Comparison of ENCODE assay signal across 23 mouse cellular contexts in genomic region chr5:73712852-73713251, GRCm38 (mm10).
DNase-seq lines count a peak whose midpoint lies in the region; ATAC-seq and TF ChIP-seq lines count a peak whose summit lies in the region.
"Had no signal": no experiment of that assay in that cellular context is flagged by ENCODE, and none has a peak within 500 bp of the region (broad histone marks: within the 10 kb centered on the region; RNA-seq: fewer than 3 reads in every experiment).

No protein-coding gene starts in this region.

- 0 out of 2 replicates have a peak, but pooled peaks have one; percentile 25 for ATAC-seq in limb, embryonic 14.5 days (ENCODE audit: low FRiP score, low read depth)
- peak; percentile 67; the same call in 1 of the 2 replicates for ATAC-seq in limb, embryonic 15.5 days (ENCODE audit: insufficient number of reproducible peaks, low FRiP score, low TSS enrichment, low read depth)
- ATAC-seq: activated CD4-positive, CD25-positive, alpha-beta regulatory T cell, adult 4 months; forebrain, embryonic 13.5 days; midbrain, embryonic 15.5 days had no signal

- H3K4me1 ChIP-seq in limb, embryonic 14.5 days (ENCODE audit: control insufficient read depth, insufficient read depth, low read length): peaks cover 25% of the 10 kb centered on the region
- peaks cover 18% of the 10 kb centered on the region for H3K4me1 ChIP-seq in limb, embryonic 15.5 days
- H3K4me1 ChIP-seq: forebrain, embryonic 13.5 days; heart, embryonic 13.5 days; hindbrain, embryonic 12.5 days; liver, embryonic 13.5 days; midbrain, embryonic 15.5 days; neural tube, embryonic 12.5 days had no signal

- peak overlapping the region; percentile 61; the same call in 1 of the 2 replicates for H3K27ac ChIP-seq in limb, embryonic 14.5 days (replicated peaks; ENCODE audit: low read depth, low read length)
- peak overlapping the region; percentile 84 for H3K27ac ChIP-seq in limb, embryonic 15.5 days
- H3K27ac ChIP-seq: embryonic facial prominence, embryonic 13.5 days; forebrain, embryonic 13.5 days; heart, embryonic 13.5 days; hindbrain, embryonic 12.5 days; liver, embryonic 13.5 days; macrophage; midbrain, embryonic 15.5 days; neural tube, embryonic 12.5 days had no signal

- peak; percentile 29 for DNase-seq in gastrocnemius, postnatal 25 days
- no peak for DNase-seq in gastrocnemius, postnatal 10 days
- DNase-seq in limb, embryonic 14.5 days (ENCODE audit: low spot score): peak; percentile 81
- DNase-seq in lung, postnatal 25 days (ENCODE audit: low spot score): peak; percentile 27
- DNase-seq in left cerebral cortex, adult 11 months (ENCODE audit: low spot score): no peak
- no peak for DNase-seq in right cerebral cortex, adult 18-20 months
- DNase-seq: adrenal gland, postnatal 14 days; cerebellum, adult 2 months; cerebellum, postnatal 25 days; kidney, adult 11 months; layer of hippocampus, adult 9-11 months; liver, embryonic 13.5 days; right cerebral cortex, postnatal 25 days; thymus, postnatal 36 days had no signal

- no peaks in the 10 kb centered on the region for H3K9me3 ChIP-seq in limb, embryonic 14.5 days (ENCODE audit: control insufficient read depth, low read length)
- no peaks in the 10 kb centered on the region for H3K9me3 ChIP-seq in limb, embryonic 15.5 days
- H3K9me3 ChIP-seq: embryonic facial prominence, embryonic 13.5 days; forebrain, embryonic 13.5 days; heart, embryonic 13.5 days; hindbrain, embryonic 12.5 days; liver, embryonic 13.5 days; midbrain, embryonic 15.5 days; neural tube, embryonic 12.5 days had no signal

- no peaks in the 10 kb centered on the region for H3K36me3 ChIP-seq in limb, embryonic 14.5 days (ENCODE audit: control insufficient read depth, insufficient read depth, low read length)
- no peaks in the 10 kb centered on the region for H3K36me3 ChIP-seq in limb, embryonic 15.5 days
- H3K36me3 ChIP-seq: embryonic facial prominence, embryonic 13.5 days; heart, embryonic 13.5 days; hindbrain, embryonic 12.5 days; liver, embryonic 13.5 days; midbrain, embryonic 15.5 days; neural tube, embryonic 12.5 days had no signal

- WGBS in limb, embryonic 14.5 days: 38% methylated on average over 7 of the region's 7 CpGs
- 46% methylated on average over 7 of the region's 7 CpGs for WGBS in limb, embryonic 15.5 days

- no peaks in the 10 kb centered on the region for H3K27me3 ChIP-seq in limb, embryonic 14.5 days (ENCODE audit: control insufficient read depth, insufficient read depth, low read length)
- no peaks in the 10 kb centered on the region for H3K27me3 ChIP-seq in limb, embryonic 15.5 days
- H3K27me3 ChIP-seq: embryonic facial prominence, embryonic 13.5 days; forebrain, embryonic 13.5 days; heart, embryonic 13.5 days; hindbrain, embryonic 12.5 days; liver, embryonic 13.5 days; midbrain, embryonic 15.5 days; neural tube, embryonic 12.5 days had no signal

- no peak overlapping the region for H3K4me2 ChIP-seq in limb, embryonic 14.5 days (replicated peaks; ENCODE audit: low read depth, low read length, severe bottlenecking)
- no peak overlapping the region for H3K4me2 ChIP-seq in limb, embryonic 15.5 days
- H3K4me2 ChIP-seq: embryonic facial prominence, embryonic 13.5 days; forebrain, embryonic 13.5 days; heart, embryonic 13.5 days; hindbrain, embryonic 12.5 days; liver, embryonic 13.5 days; midbrain, embryonic 15.5 days; neural tube, embryonic 12.5 days had no signal

- no peak overlapping the region for H3K4me3 ChIP-seq in limb, embryonic 14.5 days (replicated peaks; ENCODE audit: low read length)
- H3K4me3 ChIP-seq in limb, embryonic 15.5 days: no peak overlapping the region
- H3K4me3 ChIP-seq: embryonic facial prominence, embryonic 13.5 days; forebrain, embryonic 13.5 days; heart, embryonic 13.5 days; hindbrain, embryonic 12.5 days; liver, embryonic 13.5 days; midbrain, embryonic 15.5 days; neural tube, embryonic 12.5 days had no signal

- H3K9ac ChIP-seq in limb, embryonic 14.5 days (ENCODE audit: low read depth, low read length, severe bottlenecking): no peak overlapping the region
- H3K9ac ChIP-seq in limb, embryonic 15.5 days: no peak overlapping the region
- H3K9ac ChIP-seq: embryonic facial prominence, embryonic 13.5 days; forebrain, embryonic 13.5 days; heart, embryonic 13.5 days; hindbrain, embryonic 12.5 days; liver, embryonic 13.5 days; midbrain, embryonic 15.5 days; neural tube, embryonic 12.5 days had no signal

- TF ChIP-seq POLR2A in limb, embryonic 14.5 days (IDR thresholded peaks at IDR 0.05; ENCODE audit: borderline replicate concordance, extremely low read depth, insufficient read depth, insufficient read length): no peak

Comparison
In these comparisons a context has a peak if more than half of its experiments do, and no peak if none do; other contexts are left out.
1. DNase-seq: peak in gastrocnemius, postnatal 25 days (single experiment), limb, embryonic 14.5 days (single experiment) and lung, postnatal 25 days (single experiment); none in gastrocnemius, postnatal 10 days (single experiment), left cerebral cortex, adult 11 months (single experiment) and right cerebral cortex, adult 18-20 months (single experiment).